Mouse (Mus musculus) embryonic fibroblast, embryonic 13.5 days (primary cell): ENCODE results near the gene Pcsk6.

Source experiments
- CTCF ChIP-seq: IDR thresholded peaks from 2 replicates; pipeline ENCODE4 v1.5.1; 2011; ENCODE audit warnings: mild to moderate bottlenecking, control low read depth, low read length, moderate library complexity, borderline replicate concordance; ENCODE audit not compliant: insufficient read depth
- POLR2A ChIP-seq: IDR thresholded peaks from 2 replicates; pipeline ENCODE4 v1.6.1; 2011; ENCODE audit warnings: low read depth, mild to moderate bottlenecking, control low read depth, low read length, moderate library complexity

DNA sequence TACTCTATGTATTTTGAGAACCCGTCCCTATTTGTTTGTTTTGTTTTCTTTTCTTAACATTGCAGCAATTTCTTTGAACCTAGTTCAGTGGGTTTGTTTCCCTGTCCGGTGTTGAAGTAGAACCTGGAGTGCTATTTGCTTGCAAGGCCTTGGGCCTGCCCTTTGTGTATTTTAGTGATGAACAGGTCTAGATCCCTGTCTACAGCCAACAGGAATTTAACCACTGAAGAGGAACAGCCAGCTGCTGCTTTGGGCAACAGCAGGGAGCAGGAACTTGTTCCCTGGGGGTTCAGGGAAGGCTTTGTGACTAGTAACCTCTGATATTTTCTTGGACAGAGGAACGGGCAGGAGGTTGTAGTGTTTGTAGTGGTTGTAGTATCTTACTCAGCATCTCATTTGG is 15.1 kb downstream of the Pcsk6 start:
- no peak for TF ChIP-seq CTCF
- no peak for TF ChIP-seq POLR2A
